Mouse (Mus musculus): ENCODE results near the gene Kncn.

The Kncn gene

DNA sequence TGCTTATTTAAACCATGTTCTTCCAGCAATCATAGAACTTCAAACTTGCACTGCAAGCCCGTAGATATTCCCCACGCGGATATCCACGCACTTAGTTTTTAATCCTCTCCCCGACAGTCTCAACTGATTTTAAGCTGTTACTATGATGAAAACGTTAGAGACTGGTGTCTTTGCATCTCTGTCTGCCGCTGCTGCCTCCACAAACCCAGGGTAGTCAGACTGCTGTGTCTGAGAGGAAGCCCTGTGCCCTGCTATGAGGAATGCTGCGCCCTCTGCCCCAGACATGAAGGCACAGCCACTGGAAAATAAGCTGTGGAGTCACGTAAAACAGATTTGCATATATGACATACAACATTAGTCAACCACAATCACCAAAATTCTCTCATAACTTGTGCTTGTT, 5.4 kb upstream of the Kncn start:
- no peak for DNase-seq (ENCODE audit: low spot score)

DNA sequence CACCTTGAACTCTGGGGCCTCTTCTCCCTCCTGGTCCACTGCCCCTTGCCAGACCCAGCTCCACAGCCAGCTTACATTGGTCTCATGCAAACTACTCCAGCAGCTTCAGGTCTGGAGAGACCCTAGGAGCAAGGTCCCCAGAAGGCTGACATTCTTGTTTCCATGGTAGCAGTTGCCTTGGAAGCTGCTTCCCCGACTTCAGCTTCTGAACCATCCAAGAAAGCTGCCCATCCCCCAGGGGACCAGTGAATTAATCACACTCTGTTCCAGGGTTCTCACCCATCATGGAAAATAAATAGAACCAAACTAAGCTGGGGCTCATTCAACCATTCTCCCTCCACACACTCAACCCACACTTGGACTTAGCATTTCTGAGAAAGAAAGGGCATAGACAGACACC, 3.0 kb upstream of the Kncn start:
- DNase-seq (ENCODE audit: low spot score) = no peak

- DNase-seq (ENCODE audit: low spot score) = no peak
Measured at GRCm38 (mm10) chr4:115882195-115882594, 2.0 kb upstream of the Kncn start.

DNA sequence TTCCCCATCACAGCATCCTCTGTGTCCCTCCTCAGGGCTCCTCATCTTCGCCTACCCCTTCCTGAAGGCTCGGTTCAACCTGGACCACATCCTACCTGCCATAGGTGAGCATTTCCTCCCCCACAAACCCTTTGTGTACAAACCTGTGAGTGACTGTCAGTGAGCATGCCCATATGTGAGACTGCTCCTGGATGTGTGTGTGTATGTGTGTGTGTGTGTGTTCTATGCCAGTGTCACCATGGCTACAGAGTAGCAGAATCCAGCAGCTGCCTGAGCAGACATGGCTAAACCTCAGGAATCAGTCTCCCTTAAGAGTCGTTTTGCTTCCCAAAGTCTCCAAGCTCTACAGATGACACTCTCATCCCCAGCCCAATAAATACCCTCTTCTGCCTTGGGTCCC, 1.6 kb downstream of the Kncn start:
- DNase-seq (ENCODE audit: low spot score) = no peak

DNA sequence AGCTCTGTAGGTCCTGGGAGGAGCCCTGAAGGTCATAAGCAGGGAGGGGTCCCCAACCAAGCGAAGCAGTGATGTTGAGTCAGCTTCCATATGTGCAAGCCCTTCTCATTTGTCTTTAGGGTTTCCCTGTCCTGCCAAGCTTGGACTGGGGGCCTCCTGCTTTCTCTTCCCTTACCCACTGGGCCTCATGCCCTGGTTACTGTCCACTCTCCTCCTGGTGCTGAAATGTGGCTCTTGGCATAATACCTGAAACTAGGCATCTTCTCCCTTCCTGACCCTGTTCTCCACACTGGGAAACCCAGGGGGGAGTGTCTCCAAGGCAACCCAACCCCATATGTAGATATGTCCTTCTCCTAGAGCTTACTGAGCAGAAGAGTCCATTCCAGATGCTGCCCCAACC, 2.7 kb downstream of the Kncn start:
- no peak for DNase-seq (ENCODE audit: low spot score)

DNA sequence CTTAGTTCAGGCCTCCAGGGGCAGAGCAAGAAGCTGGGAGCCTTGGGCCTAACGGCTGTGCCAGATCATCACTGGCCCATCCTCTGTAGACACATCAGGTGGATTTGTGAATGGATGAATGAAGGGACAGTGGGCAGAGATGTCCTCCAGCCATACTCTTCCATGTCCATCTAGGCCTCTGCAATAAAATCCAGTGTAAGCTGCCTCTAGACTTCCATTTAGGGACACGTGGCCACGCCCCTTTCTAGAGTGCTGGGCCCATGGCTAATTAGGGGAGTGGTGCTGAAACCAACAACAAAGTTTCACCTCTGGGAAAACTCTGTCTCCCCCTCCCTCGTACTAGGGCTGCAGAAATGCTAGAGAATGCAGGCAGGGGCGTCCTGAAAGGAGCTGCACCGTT, 5.9 kb downstream of the Kncn start:
- no peak for DNase-seq (ENCODE audit: low spot score)

DNA sequence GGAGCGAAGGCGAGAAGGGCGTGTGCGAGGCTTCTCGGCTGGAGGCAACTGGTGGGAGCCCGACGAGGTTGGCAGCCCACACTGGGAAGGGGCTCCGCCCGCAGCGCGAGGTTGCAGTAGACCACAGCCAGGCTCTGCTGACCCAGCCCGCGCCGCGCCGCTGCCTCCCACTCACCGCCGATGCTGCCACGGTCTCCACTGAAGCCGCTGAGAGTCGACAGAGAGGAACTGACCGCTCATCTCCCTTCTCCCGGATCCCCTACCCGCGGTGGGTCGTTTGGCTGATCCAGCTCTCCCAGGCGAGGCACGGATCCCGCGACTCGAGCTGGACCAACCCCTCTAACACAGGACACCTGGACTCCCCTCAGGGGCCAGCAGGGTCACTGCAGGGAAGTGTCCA, 6.4 kb downstream of the Kncn start, which contains the start of gene 6430628N08Rik:
Gene 6430628N08Rik (plus strand): TSS at position 113 of the 400 bp plus-strand sequence.
- no peak for DNase-seq (ENCODE audit: low spot score)

GRCm38 (mm10) chr4:115894281-115894680, 10.1 kb downstream of the Kncn start:
- no peak for DNase-seq (ENCODE audit: low spot score)

DNA sequence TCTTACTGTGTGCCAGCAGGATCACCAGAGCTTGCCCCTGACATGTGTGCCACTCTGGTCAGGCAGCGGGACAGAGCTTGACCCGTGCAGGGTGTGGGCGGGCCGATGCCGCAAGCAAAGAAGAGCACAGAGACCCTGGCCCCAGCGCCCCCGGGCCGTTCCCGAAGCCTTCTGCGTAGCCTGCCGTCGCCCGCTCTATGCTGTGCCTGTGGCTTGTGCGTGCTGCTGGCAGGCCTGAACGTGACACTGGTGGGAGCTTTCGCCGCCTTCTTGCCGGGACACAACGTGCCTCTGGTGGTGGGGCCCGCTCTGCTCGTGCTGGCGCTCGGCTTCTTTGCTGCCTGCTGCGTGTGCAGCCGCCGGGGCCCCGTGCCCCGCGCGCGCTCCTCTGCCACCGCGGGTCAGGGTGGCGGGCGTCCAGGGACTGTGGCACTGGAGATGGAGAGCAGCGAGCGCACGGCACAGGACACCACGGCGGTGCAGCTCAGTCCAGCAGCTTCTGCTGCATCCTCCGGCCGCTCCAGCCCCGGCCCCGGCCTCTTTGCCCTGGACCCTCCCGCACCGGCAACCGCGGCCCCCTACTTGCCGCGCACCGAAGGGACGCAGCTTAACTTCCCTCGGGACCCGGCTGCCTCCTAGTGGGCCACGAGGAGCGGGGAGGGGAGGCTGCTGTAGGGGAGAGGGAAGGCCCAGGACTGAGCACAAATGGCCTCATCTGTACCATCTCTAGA, 13.9 kb downstream of the Kncn start:
- no peak for DNase-seq (ENCODE audit: low spot score)

- peak; percentile 65 for DNase-seq (ENCODE audit: low spot score)
Measured at GRCm38 (mm10) chr4:115902816-115903215, 18.6 kb downstream of the Kncn start.

- DNase-seq (ENCODE audit: low spot score) = no peak
Measured at GRCm38 (mm10) chr4:115904375-115904774, 20.2 kb downstream of the Kncn start.

DNA sequence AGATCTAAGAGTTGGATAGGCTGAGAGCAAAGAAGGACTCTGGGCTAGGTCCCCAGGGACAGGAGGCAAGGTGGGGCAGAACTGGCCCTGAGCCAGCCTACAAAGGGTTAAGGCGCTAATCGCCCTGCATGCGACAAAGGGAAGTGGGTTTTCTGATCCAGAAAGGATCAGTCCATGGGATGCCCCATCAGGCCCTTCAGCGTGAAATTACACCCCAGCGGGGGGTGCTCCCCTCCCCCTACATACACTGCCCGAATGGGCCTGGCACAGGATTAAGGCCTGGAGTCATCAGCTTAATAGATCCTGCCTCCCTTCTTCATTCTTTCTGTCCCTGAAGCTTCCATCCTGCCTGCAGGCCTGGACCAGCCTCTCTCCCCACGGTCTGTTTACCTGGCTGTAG, 21.5 kb downstream of the Kncn start:
- no peak for DNase-seq (ENCODE audit: low spot score)

DNA sequence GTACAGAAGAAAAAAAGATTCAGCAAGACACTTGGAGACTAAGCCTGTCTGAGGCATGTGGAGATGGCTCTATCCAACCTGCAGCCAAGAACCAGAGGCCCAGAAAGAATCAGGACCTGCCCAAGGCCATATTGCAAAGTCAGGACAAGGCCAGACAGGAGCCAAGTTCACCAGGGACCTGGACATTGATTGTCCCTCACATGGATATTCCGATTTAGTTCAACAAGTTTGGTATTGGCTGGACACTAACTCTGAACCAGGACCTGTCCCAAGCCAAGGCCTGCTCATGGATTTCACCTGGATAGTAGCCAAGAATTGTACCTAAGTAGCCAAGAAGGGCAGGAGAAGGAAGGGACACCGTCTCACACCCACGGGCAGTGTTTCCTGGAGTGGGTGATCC, 22.6 kb downstream of the Kncn start:
- DNase-seq (ENCODE audit: low spot score) = no peak

- no peak for DNase-seq (ENCODE audit: low spot score)
Measured at GRCm38 (mm10) chr4:115907994-115908393, 23.8 kb downstream of the Kncn start.

DNA sequence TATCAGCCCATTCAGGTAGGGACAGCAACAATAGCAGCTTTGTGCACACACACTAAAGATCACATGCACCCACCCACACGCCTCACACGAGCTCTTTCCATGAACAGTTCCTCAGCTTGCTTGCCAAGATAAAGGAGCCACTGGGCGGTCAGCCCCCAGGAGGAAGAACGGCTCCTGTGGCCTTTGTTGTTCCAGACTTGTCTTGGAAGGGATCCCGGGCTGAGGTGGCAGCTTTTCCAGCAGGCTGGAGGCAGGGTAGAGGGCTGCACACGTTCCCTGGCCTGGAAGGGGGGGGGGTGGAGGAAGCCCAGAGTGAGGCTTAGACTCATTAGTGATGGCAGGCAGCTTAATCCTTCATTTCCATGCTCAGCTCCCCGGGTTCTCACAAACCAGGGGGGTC, 24.4 kb downstream of the Kncn start:
- DNase-seq (ENCODE audit: low spot score) = peak; percentile 32

- no peak for DNase-seq (ENCODE audit: low spot score)
Measured at GRCm38 (mm10) chr4:115911586-115911985, 27.4 kb downstream of the Kncn start.

DNA sequence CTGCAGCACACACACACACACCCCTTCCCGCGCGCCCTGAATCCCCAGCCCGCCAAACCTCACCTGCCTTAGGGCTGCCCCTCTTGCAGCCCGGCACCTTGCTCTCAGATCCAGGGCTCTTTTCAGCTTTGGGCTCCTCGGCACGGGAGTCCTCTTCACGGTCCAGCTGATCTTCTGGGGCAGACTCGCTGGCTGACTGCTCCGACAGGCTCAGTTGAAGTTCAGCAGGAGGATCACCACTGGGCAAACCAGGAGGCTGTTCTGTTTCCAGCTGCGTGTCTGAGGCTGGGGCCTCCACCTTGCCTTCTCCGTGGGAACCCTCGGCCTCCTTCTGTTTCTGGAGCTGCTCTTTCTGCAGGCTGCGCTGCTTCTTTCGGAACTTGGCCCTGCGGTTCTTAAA, 35.7 kb downstream of the Kncn start:
- DNase-seq (ENCODE audit: low spot score) = no peak

GRCm38 (mm10) chr4:115922688-115923087, 38.5 kb downstream of the Kncn start:
- DNase-seq (ENCODE audit: low spot score) = no peak

DNA sequence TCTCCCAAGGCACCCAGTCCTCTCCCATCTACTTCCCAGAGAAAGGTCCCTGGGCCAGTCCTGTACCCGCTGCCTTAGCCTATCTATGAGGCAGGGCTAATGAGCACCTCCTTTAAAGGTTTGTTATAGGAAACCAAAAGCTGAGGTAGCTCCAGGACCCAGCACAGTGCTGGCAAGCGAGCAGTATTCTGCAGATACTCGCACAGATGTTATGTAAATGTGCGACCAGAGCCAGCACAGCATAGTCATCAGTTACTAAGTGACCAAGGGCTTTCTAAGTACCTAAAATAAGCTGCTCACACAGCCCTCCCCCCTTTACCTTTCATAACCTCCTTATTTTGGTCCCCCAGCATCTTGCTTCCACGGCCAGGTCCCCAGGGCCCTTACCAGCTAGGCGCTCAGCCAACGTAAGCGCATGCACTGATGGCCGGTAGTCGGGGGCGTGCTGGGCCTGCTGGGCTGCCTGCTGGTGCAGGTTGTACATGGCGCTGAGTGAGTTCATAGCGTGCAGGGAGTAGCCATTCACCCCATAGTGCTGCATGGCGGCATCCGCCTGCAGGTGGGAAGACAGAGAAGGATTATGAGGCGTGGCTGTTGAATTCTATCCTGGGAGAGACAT, 39.2 kb downstream of the Kncn start:
- no peak for DNase-seq (ENCODE audit: low spot score)

DNA sequence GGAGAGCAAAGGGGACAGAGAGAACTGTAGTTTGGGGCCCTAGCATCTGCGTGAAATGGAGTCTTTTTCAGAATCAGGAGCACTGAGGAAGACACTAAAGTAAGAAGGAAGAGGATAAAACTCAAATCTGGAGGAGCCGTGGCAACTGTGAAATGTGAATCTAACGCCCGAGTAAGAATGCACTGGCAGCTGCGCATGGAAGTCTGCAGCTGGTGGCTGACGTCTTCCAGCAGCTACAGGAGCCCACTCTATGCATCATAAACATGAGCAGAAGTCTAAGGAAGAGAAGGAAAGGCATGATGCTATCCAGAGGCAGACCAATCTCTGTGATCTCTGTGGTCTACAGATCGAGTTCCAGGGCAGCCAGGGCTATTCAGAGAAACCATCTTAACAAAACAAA, 43.4 kb downstream of the Kncn start:
- DNase-seq (ENCODE audit: low spot score) = no peak

- no peak for DNase-seq (ENCODE audit: low spot score)
Measured at GRCm38 (mm10) chr4:115931556-115932088, 47.4 kb downstream of the Kncn start.

- DNase-seq (ENCODE audit: low spot score) = no peak
Measured at GRCm38 (mm10) chr4:115935835-115936581, 51.8 kb downstream of the Kncn start.

DNA sequence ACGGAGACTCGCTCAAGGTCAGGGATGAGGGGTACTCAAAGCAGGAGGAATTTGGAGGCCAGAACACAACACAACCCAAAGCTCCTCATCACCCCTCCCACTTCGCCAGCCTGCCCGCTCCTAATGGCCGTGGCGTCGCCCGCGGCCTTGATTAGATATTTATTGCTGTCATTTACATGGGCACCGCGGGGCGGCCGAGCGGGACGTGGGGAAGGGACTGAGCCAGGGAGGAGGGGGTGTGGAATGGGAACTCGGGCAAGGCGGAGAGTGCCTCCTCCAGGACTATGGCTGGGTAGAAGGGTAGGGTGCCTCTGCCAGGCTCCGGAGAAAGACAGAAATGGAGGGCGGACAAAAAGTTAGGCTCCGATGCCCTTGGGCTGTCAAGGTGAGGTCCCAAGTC, 52.4 kb downstream of the Kncn start:
- DNase-seq (ENCODE audit: low spot score) = no peak

Data from ovary, postnatal 36 days (tissue).